Mouse (Mus musculus) ovary, postnatal 36 days (tissue): ENCODE measurements around the gene Ccl26.

ENCODE experiments used
- DNase-seq: peaks from one replicate; pipeline ENCODE4 v3.0.0; 2022; ENCODE audit warnings: low spot score, mixed read lengths

Ccl26 gene

DNA sequence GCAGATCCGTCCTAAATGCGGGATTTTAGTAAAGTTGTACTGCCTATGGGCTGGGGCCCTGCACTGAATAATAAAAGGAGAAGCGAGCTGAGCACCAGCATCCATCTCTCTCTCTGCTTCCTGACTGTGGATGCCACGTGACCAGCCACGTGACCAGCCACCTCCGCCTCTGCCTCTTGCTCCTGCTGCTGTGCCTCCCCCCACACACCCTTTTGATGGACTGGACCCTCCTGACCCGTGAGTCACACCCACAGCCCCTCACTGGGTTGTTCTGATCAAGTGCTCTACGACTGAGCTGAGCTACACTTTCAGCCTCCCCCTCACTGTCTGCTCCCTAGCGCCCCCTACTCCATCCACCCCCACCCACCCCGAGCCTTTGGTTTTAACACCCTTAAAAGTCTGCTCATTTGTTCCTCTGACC lies 25.6 kb downstream of the Ccl26 start:
- DNase-seq, result no peak

DNA sequence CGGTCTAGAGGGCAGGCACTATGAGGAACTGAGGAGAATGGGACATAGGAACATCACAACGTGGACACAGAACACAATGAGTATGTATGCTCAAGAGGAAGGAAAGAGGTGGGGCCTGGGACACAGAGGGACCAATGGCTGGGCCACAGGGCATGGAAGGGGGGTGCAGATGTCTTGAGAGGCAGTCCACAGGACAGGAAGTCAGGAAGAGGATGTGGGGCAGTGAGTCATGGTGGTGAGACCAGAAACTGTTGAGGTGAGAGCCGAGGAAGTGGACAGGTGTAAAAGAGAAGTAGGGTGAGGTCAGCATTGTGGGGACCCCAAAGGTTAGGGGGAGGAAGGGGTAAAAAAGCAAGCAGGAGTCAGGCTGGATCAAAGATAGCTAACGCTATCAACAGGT lies 26.0 kb downstream of the Ccl26 start:
- DNase-seq, result no peak

DNA sequence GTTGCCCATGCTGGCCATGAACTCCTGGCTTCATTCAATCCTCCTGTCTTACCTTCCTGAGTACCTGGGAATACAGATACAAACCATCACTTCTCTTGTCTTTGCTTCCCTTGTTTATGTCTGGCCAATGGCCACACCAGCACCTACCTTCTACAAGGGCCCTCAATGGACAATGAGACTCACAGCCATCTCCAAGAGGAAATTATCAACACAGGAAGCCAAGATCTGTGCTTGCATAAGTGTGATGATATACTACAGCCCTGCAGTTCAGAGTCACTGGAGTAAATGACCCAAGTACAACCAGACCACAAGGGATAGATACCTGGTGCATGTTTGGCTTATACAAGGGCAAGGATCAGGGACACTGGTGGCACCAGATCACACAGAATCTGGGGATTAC lies 27.5 kb downstream of the Ccl26 start:
- DNase-seq, result no peak

DNA sequence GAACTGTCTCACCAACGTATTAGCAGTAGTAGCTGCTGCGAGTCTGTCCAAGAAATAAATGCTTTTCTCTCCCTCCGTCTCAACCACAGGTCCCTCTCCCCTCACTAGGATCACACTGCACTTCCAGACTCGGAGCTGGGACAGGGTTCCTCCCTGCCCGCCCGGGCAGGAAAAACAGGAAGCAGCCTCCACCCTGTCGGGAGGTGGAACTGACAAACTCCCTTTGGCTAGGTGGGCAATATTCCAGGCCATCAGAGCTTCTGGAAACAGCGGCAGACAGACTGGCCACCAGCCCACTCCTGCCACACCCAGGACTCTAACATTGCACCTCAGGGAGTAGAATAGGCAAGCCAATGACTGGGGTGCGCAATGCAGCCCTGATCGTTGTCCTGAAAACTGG lies 29.9 kb downstream of the Ccl26 start:
- peak; percentile 37 for DNase-seq

DNA sequence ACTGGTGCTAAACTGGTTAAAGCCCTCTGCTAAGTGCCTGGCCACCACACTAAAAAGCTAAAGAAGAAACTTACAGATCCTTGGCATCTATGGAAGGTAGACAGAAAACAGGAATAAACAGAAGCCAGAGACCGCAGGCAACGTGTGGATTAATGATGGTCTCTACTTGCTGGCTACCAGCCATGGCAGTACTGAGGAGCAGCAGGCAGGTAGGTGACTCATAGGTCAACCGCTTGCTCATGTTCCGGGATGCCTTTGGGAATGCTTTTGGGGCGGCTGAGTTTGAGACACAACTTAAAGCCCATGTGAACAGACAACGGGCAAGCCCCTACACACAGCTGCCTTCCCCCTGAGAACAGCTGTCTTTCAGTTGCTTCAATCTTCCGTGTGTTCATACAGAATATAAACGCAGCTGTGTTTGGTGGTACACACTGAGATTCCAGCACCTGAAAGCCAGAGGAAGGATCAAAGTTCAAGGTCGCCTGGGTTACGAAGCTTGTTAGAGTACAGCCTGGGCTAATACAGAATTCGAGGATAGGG lies 32.0 kb downstream of the Ccl26 start:
- no peak for DNase-seq

DNA sequence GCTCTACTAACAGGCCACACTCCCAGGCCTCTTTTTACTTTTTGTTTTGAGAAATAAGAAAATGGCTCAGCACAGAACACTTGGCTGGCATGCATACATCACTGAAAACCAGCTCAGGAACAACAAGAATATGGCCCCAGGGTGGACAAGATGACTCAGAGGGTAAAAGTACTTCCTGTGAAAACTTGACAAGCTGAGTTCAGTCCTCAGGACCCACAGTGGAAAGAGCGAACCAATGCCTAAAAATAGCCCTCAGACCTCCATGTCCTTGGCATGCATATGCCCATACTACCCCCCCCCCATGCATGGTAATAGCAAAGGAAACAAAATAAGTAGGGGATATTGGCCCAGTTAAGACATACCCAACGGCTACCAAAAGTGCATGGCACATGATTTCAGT lies 33.4 kb downstream of the Ccl26 start:
- DNase-seq, result no peak

DNA sequence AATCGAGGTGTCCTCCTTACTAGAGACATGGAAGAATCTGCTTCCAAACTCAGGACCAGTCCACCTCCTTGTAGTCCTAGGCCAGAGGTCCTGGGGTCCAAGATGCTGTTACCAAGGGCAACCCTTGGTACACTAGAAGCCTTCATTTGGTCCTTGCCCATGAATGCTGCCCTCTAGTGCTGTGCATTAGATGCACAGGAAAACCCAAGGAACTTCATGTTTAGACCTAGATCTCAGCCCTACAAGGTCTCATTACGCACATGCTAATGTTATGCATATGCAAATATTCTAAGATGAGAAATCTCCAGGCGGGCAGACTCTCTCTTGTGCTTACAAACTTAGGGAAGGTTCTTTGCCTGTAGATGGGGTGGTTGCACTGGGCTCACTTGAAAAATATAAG lies 34.1 kb downstream of the Ccl26 start:
- DNase-seq, result no peak

DNA sequence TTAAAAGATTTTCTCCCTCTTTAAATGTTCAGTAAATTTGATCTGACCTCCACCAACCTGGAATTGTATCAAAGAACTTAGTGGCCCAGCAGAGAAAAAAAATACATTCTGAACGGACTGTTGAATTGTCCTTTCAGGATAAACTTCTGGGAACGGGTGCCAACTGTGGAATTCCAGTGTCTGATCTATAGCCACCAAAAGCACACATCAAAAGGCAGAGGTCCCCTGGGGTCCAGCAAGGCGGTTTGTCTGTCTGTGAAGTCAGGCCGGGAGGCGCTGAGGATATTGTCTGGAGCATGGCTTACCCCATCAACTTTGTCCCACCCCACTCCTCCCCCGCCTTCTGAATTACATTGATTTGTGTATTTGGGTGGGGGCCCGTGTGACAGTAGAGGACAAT lies 35.4 kb downstream of the Ccl26 start:
- DNase-seq, result no peak

DNA sequence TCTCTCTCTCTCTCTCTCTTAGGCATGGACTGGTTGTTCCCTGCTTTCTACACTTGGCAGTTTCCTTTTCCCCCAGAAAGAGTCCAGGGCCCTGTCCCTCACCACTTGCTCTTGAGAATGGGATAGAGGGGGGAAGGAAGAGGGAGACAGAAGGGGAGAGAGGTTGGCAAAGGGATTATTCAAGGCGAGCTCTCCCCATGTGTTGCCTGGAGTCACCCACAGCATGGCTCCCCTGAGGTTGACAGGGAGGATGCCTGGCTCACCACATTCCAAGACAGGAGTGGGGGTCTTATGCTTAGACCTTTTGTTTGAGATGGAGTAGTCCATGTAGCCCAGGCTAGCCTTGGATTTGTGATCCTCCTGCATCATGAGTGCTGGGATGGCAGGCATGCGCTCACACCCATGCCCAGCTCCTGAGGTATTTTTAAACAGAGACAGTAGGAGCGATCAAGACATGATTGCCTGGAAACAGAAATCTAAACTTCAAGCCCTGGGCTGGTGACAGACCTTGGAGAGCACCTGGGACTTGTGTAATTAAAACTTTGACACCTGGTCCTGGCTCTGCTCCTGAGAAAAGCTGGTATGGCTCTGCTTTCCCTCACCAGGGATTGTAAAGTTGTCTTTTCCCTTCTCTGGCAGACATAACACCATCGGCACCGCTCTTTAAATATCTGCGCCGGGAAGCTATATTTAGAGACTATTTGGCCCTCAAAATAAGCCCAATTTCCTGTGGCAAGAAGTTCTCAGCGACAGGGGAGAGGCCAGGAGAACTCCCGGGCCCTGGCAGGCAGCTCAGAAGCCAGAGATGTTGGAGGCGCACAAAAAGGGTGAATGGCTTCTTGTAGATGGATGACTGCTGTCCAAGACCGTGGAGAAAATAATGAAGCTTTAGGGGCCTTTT lies 38.5 kb downstream of the Ccl26 start:
- no peak for DNase-seq

DNA sequence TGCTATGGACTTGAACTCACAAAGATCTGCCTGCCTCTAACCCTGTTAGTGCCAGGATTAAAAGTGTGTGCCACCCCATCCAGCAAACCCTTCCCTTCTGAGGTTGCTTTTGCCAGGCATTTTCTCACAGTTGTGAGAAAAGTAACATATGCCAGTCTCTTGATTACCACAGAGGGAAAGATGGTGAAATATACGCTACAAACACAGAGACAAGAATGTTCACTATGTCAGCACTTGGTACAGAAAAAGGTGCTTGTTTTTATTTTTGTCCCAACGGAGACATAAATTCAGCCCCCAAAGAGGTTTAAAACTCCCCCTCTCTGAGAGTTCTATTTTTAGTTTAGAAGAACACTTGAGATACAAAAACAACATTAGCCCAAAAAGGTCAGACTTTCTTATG lies 39.3 kb downstream of the Ccl26 start:
- DNase-seq, result no peak

DNA sequence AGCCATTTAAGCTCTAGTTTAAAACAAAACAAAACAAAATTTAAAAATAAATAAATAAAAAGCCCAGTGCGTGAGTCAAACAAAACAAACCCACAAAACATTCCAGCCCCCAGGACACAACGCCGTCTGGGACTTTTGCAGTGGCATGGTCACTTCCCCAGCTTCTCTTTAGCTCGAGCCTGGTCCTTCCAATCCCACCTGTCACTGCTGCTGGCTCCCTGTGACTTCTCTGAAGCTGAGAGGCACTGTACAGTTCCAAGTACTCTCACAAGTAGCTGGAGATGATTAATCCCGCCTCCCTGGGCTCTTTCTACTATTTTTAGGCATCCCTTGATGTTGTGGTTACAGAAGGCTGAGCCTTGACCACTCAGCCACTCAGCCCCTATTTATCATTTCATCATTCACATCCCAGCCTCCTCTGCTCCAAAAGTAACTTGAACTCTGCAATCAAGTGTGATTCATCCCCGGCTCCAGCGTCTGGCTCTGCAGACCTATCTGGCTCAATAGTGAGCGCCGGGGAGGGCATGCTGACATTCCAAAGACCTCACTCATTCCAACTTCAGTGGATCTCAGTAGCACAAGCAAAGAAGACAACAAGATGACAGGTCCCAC lies 41.2 kb downstream of the Ccl26 start:
- DNase-seq, result no peak

DNA sequence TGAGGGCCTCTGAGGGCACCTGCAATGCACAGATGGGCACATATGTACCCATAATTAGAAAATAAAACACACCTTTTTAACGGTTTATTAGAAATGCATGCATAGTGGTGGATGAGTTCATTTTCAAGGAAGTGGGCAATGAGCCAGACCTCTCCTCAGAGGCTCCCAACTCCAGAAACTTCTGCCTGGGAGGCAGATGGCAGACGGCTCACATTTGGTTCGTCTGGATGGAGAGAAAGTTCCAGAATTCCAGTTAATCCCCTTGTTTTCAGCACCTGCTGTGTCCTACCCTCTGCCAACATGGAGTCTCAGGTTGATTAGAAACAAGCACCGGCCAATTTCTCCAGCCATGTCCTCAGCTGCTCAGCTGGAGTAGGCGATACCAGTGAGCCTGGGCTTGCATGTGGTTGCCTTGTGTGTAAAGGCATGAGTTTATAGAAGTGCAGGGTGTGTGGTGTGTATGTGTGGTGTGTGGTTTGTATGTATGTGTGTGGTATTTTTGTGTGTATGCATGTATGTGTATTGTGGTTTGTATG lies 46.0 kb downstream of the Ccl26 start:
- no peak for DNase-seq

DNA sequence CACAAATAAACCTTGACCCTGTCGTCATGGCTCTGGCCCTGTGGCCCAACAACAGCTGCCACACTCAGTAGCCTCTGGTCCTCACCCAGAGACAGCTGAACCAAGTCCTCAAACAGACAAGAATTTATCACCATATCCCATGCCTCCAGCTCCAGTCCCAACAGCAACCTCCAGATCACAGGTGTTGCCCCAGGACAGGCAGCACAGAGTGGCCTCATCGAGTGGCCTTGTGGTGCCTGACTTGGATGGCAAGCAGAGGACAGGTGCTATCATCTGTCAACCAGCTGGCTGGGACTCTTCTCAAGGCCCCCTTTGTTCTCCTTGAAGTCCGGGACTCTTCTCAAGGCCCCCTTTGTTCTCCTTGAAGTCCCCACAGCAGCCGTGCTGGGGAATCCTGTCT lies 50.2 kb downstream of the Ccl26 start:
- no peak for DNase-seq

DNA sequence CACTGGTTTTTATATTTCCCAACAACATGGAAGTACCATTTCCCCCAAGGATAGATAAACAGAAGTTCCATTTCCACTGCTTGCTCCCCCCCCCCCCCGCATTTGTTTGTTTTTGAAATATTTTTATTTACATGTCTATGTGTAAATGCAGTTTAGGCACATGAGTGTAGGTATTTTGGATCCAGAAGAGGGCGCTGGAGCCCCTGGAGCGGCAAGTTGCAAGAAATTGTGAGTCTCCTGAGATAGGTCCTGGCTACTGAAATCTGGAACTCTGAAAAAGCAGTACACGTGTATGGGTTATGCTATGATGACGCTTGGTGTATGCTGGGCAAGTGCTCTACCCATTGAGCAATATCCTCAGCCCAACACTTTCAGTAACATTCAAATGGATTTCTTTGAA lies 52.3 kb downstream of the Ccl26 start:
- no peak for DNase-seq
